Mouse (Mus musculus): ENCODE measurements around the gene Ugt1a6a. TPM values are rescaled to one million over a fixed set of nuclear protein-coding genes. Genes with fewer than 3 reads are reported as not detected.
"Not testable (repeated sequence)": the region's sequence is repeated elsewhere in the genome, so short reads cannot be mapped to it uniquely, and the experiment has no call there.

Ugt1a6a gene
- polyA plus RNA-seq (2014; fragmentation: Nextera tagmentation; extraction: Ambion mirVana) = 0.35 and 0.37 TPM in 2 replicates

GRCm38 (mm10) chr1:88134457-88135011 lies at the start of gene Ugt1a6a:
Gene Ugt1a6a (plus strand): TSS chr1:88134809.
- H3K4me2 ChIP-seq (ENCODE audit: low read depth, low read length, severe bottlenecking); H3K27me3 ChIP-seq (ENCODE audit: control insufficient read depth, insufficient read depth, low read length); H3K36me3 ChIP-seq (ENCODE audit: control insufficient read depth, insufficient read depth, low read length); DNase-seq (ENCODE audit: low spot score); H3K4me1 ChIP-seq (replicated peaks; ENCODE audit: control insufficient read depth, insufficient read depth, low read length); H3K27ac ChIP-seq (ENCODE audit: low read depth, low read length); H3K4me3 ChIP-seq (ENCODE audit: low read depth, low read length); H3K9ac ChIP-seq (ENCODE audit: low read length); H3K9me3 ChIP-seq (ENCODE audit: control insufficient read depth, low read length); ATAC-seq (replicated peaks; ENCODE audit: low FRiP score): not testable (repeated sequence)
- 36% methylated on average over 5 of the region's 5 CpGs for WGBS

DNA sequence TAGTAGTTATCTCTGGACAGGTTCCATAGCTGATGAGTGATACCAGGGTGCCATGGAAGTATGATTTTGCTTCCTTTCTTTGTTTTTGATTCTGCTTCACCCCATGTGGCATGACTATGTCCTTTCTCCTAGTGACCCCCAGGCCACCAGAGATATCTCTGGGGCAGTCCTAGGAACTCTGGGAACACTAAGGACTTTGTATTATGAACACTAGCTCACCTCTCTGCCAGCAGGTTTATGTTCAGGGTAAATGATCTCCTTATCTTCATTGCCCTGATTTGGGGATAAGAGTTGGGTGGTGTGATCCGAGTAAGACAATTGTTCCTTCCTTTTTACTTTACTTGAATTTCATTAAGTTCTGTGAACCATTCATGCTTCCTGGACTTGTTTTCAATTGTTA lies 48.5 kb upstream of the Ugt1a6a start:
- H3K36me3 ChIP-seq (ENCODE audit: control insufficient read depth, insufficient read depth, low read length) = no peaks in the 10 kb centered on the region
- no peak overlapping the region for H3K27ac ChIP-seq (ENCODE audit: low read depth, low read length)
- no peak overlapping the region for H3K4me3 ChIP-seq (ENCODE audit: low read depth, low read length)
- H3K4me1 ChIP-seq (replicated peaks; ENCODE audit: control insufficient read depth, insufficient read depth, low read length) = no peaks in the 10 kb centered on the region
- H3K9ac ChIP-seq (ENCODE audit: low read length) = no peak overlapping the region
- H3K27me3 ChIP-seq (ENCODE audit: control insufficient read depth, insufficient read depth, low read length) = no peaks in the 10 kb centered on the region
- no peaks in the 10 kb centered on the region for H3K9me3 ChIP-seq (ENCODE audit: control insufficient read depth, low read length)
- DNase-seq (ENCODE audit: low spot score) = no peak
- no peak overlapping the region for H3K4me2 ChIP-seq (ENCODE audit: low read depth, low read length, severe bottlenecking)
- 75% methylated on average over 1 of the region's 1 CpGs for WGBS
- ATAC-seq (replicated peaks; ENCODE audit: low FRiP score) = no peak

- Histone ChIP-seq H3K4me3 (ENCODE audit: low read depth, low read length) (no peak within 1 kb of the TSS), H3K9ac (ENCODE audit: low read length) (no peak within 1 kb of the TSS), H3K9me3 (ENCODE audit: control insufficient read depth, low read length) (no peaks in the 10 kb centered on the region), H3K36me3 (ENCODE audit: control insufficient read depth, insufficient read depth, low read length) (no peaks in the 10 kb centered on the region), H3K27me3 (ENCODE audit: control insufficient read depth, insufficient read depth, low read length) (no peaks in the 10 kb centered on the region), H3K27ac (ENCODE audit: low read depth, low read length) (no peak within 1 kb of the TSS), H3K4me2 (ENCODE audit: low read depth, low read length, severe bottlenecking) (no peak within 1 kb of the TSS), H3K4me1 (replicated peaks; ENCODE audit: control insufficient read depth, insufficient read depth, low read length) (no peaks in the 10 kb centered on the region)
- no peak for ATAC-seq (replicated peaks; ENCODE audit: low FRiP score)
- WGBS = 83% methylated on average over 3 of the region's 3 CpGs
- no peak for DNase-seq (ENCODE audit: low spot score)
Observed at GRCm38 (mm10) chr1:88087513-88087912, 47.1 kb upstream of the Ugt1a6a start, which contains the start of gene Ugt1a8. Gene Ugt1a8 (plus strand): TSS chr1:88087813.

DNA sequence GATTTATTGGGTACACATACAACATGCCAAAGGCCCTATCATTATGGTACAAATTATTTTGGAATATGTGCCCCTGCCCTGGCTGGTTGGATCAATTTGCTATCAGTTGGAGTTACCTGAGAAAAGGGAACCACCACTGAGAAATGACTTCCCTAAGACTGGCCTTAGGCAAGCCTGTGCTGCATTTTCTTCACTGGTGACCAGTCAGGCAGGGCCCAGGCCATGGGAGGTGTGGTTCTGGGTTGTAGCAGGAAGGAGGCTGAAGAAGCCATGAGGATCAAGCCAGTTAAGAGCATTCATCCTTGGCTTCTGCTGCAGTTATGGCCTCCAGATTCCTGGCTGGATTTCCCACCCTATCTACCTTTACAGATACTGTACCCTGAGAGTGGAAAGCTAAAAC lies 42.3 kb upstream of the Ugt1a6a start:
- no peaks in the 10 kb centered on the region for H3K9me3 ChIP-seq (ENCODE audit: control insufficient read depth, low read length)

GRCm38 (mm10) chr1:88094270-88094676 lies 40.3 kb upstream of the Ugt1a6a start:
- 82% methylated on average over 3 of the region's 3 CpGs for WGBS
- not testable (repeated sequence) for H3K9me3 ChIP-seq (ENCODE audit: control insufficient read depth, low read length); H3K4me2 ChIP-seq (ENCODE audit: low read depth, low read length, severe bottlenecking); H3K4me3 ChIP-seq (ENCODE audit: low read depth, low read length); H3K4me1 ChIP-seq (replicated peaks; ENCODE audit: control insufficient read depth, insufficient read depth, low read length); H3K9ac ChIP-seq (ENCODE audit: low read length); H3K27ac ChIP-seq (ENCODE audit: low read depth, low read length); H3K36me3 ChIP-seq (ENCODE audit: control insufficient read depth, insufficient read depth, low read length); ATAC-seq (replicated peaks; ENCODE audit: low FRiP score); H3K27me3 ChIP-seq (ENCODE audit: control insufficient read depth, insufficient read depth, low read length); DNase-seq (ENCODE audit: low spot score)

More for the DNA sequence above, 42.3 kb upstream of the Ugt1a6a start:
- H3K4me1 ChIP-seq (replicated peaks; ENCODE audit: control insufficient read depth, insufficient read depth, low read length) = no peaks in the 10 kb centered on the region
- no peak overlapping the region for H3K9ac ChIP-seq (ENCODE audit: low read length)
- no peak overlapping the region for H3K4me2 ChIP-seq (ENCODE audit: low read depth, low read length, severe bottlenecking)
- no peaks in the 10 kb centered on the region for H3K27me3 ChIP-seq (ENCODE audit: control insufficient read depth, insufficient read depth, low read length)
- no peak overlapping the region for H3K4me3 ChIP-seq (ENCODE audit: low read depth, low read length)
- no peaks in the 10 kb centered on the region for H3K36me3 ChIP-seq (ENCODE audit: control insufficient read depth, insufficient read depth, low read length)
- ATAC-seq (replicated peaks; ENCODE audit: low FRiP score) = no peak
- DNase-seq (ENCODE audit: low spot score) = no peak
- H3K27ac ChIP-seq (ENCODE audit: low read depth, low read length) = no peak overlapping the region

DNA sequence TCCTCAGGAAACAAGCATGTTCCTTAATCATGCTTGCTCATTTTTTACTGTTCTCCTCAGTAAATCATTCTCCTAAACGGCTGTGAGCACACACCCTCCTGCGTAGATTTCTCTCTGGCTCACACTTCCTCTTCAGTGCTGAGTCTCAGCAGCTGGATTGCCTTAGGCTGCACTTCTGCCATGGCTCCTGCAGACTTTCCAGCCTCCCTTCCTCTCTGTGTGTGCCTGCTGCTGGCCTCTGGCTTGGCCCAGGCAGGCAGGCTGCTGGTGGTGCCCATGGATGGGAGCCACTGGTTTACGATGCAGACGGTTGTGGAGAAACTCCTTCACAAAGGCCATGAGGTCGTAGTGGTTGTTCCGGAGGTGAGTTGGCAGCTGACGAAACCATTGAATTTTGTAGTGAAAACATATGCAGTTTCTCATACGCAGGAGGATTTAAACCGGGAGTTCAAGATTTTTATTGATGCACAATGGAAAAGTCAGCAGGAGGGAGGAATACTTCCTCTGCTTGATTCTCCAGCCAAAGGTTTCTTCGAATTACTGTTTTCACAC lies 39.6 kb upstream of the Ugt1a6a start, which contains the start of gene Ugt1a7c:
Ugt1a7c (plus strand) TSS at position 122 of the 552 bp plus-strand sequence.
- H3K27ac ChIP-seq (ENCODE audit: low read depth, low read length) = no peak within 1 kb of the TSS
- 65% methylated on average over 10 of the region's 10 CpGs for WGBS

GRCm38 (mm10) chr1:88098546-88098945 lies 36.1 kb upstream of the Ugt1a6a start:
- H3K4me3 ChIP-seq (ENCODE audit: low read depth, low read length); DNase-seq (ENCODE audit: low spot score); ATAC-seq (replicated peaks; ENCODE audit: low FRiP score); H3K4me2 ChIP-seq (ENCODE audit: low read depth, low read length, severe bottlenecking); H3K9ac ChIP-seq (ENCODE audit: low read length); H3K27ac ChIP-seq (ENCODE audit: low read depth, low read length); H3K27me3 ChIP-seq (ENCODE audit: control insufficient read depth, insufficient read depth, low read length); H3K4me1 ChIP-seq (replicated peaks; ENCODE audit: control insufficient read depth, insufficient read depth, low read length); H3K9me3 ChIP-seq (ENCODE audit: control insufficient read depth, low read length); H3K36me3 ChIP-seq (ENCODE audit: control insufficient read depth, insufficient read depth, low read length): not testable (repeated sequence)
- WGBS = 89% methylated on average over 3 of the region's 3 CpGs

More for the DNA sequence above, 39.6 kb upstream of the Ugt1a6a start, which contains the start of gene Ugt1a7c:
- H3K27me3 ChIP-seq (ENCODE audit: control insufficient read depth, insufficient read depth, low read length) = no peaks in the 10 kb centered on the region
- H3K9me3 ChIP-seq (ENCODE audit: control insufficient read depth, low read length) = no peaks in the 10 kb centered on the region
- no peaks in the 10 kb centered on the region for H3K36me3 ChIP-seq (ENCODE audit: control insufficient read depth, insufficient read depth, low read length)
- no peak within 1 kb of the TSS for H3K9ac ChIP-seq (ENCODE audit: low read length)
- no peak within 1 kb of the TSS for H3K4me2 ChIP-seq (ENCODE audit: low read depth, low read length, severe bottlenecking)
- no peaks in the 10 kb centered on the region for H3K4me1 ChIP-seq (replicated peaks; ENCODE audit: control insufficient read depth, insufficient read depth, low read length)
- no peak for DNase-seq (ENCODE audit: low spot score)
- no peak within 1 kb of the TSS for H3K4me3 ChIP-seq (ENCODE audit: low read depth, low read length)
- no peak for ATAC-seq (replicated peaks; ENCODE audit: low FRiP score)

DNA sequence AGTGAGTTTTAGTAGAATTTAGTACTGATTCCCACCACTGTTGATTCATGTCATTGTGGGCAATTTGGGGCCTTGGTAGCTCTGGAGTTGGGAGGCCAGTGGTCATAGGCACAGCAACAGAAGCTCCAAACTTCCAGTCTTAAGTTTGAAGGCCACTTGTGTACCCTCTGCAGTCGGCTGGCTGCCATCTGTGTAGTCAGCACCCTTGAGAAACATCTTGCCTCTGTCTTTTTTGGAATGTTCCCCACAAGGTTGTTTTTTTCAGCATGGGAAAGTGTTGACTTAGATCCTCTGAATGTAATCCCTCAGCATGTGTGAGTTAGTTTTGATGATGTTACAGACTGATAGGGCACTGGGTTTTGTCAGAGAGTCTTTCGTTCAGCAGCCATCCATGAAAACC lies 34.9 kb upstream of the Ugt1a6a start:
- H3K4me3 ChIP-seq (ENCODE audit: low read depth, low read length); H3K4me2 ChIP-seq (ENCODE audit: low read depth, low read length, severe bottlenecking); H3K27ac ChIP-seq (ENCODE audit: low read depth, low read length); ATAC-seq (replicated peaks; ENCODE audit: low FRiP score); H3K36me3 ChIP-seq (ENCODE audit: control insufficient read depth, insufficient read depth, low read length); H3K4me1 ChIP-seq (replicated peaks; ENCODE audit: control insufficient read depth, insufficient read depth, low read length); H3K27me3 ChIP-seq (ENCODE audit: control insufficient read depth, insufficient read depth, low read length); H3K9me3 ChIP-seq (ENCODE audit: control insufficient read depth, low read length); H3K9ac ChIP-seq (ENCODE audit: low read length); DNase-seq (ENCODE audit: low spot score): not testable (repeated sequence)
- 72% methylated on average over 2 of the region's 2 CpGs for WGBS

- 75% methylated on average over 2 of the region's 3 CpGs for WGBS
- H3K9me3 ChIP-seq (ENCODE audit: control insufficient read depth, low read length); H3K36me3 ChIP-seq (ENCODE audit: control insufficient read depth, insufficient read depth, low read length); H3K4me2 ChIP-seq (ENCODE audit: low read depth, low read length, severe bottlenecking); ATAC-seq (replicated peaks; ENCODE audit: low FRiP score); H3K4me3 ChIP-seq (ENCODE audit: low read depth, low read length); H3K27ac ChIP-seq (ENCODE audit: low read depth, low read length); DNase-seq (ENCODE audit: low spot score); H3K27me3 ChIP-seq (ENCODE audit: control insufficient read depth, insufficient read depth, low read length); H3K9ac ChIP-seq (ENCODE audit: low read length); H3K4me1 ChIP-seq (replicated peaks; ENCODE audit: control insufficient read depth, insufficient read depth, low read length): not testable (repeated sequence)
Observed at GRCm38 (mm10) chr1:88103019-88103418, 31.6 kb upstream of the Ugt1a6a start, which contains the start of gene Ugt1a6b. Gene Ugt1a6b (plus strand): TSS chr1:88103252.
